Mouse (Mus musculus): ENCODE measurements at regions not wholly inside any gene's neighbourhood (a gene's known extent, or its start where the extent isn't known, plus 50 kb on each side); places are given as distances from the start of the nearest gene placed in this dataset.

DNA sequence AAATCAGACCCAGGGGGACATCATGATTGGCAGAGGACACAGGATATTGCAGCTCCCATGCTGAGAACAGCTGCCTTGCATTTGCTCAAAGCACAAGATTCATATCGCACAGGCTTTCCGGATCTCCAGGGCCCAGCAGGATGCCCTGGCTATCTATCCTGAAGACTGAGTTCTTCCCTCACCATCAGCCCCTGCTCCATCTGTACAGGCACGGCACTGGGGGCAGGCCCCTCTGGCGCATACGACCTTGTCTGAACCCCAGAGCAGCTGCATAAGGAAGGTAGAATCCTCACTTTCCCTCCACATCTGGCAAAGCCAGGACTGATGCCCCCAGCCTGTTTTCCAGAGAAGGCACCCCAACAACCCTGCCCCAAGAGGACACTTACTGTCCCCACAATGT is 266.8 kb downstream of the Tns1 start:
- peak in 1 of 2 experiments; percentile 31 for DNase-seq

DNA sequence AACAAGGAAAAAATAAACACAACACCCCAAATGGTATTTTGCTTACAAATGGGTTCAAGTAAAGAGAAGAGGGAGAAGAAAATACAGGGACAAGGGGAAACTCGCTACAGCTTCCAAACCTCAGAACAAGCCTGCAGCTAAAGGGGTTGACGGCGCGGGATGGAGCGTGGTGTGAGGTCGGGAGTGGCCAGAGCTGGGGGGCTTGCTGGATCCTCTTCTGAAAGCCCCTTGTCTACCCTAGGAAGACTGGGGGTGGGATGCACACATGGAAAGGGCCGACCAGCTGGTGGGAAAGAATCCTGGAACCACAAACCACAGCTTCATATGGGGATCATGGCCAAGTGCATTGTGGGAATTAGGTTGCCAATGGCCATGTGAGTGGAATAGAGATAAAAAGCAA is 267.4 kb downstream of the Tns1 start:
- no peak for DNase-seq

GRCm38 (mm10) chr1:73855306-73855705 is 268.9 kb downstream of the Tns1 start:
- no peak for DNase-seq

DNA sequence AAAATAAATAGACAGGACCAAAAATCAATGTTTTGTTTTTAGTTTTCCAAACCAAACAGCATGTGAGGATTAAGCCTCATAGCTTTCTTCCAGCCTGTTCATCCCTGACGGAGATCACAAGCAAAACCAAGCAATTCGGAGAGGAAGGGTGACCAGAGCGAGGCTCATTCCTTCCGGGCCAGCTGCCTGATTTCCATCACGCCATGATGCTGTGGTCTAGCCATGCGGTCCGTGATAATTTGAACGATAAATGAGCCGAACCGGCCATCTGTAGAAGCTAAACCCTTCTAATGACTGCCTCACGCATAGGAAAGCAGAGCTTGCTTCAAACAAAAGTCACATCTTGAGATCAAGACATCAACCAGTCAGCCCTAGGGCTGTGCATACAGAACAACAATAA is 270.4 kb downstream of the Tns1 start:
- peak; percentile 73 to 75 for DNase-seq

DNA sequence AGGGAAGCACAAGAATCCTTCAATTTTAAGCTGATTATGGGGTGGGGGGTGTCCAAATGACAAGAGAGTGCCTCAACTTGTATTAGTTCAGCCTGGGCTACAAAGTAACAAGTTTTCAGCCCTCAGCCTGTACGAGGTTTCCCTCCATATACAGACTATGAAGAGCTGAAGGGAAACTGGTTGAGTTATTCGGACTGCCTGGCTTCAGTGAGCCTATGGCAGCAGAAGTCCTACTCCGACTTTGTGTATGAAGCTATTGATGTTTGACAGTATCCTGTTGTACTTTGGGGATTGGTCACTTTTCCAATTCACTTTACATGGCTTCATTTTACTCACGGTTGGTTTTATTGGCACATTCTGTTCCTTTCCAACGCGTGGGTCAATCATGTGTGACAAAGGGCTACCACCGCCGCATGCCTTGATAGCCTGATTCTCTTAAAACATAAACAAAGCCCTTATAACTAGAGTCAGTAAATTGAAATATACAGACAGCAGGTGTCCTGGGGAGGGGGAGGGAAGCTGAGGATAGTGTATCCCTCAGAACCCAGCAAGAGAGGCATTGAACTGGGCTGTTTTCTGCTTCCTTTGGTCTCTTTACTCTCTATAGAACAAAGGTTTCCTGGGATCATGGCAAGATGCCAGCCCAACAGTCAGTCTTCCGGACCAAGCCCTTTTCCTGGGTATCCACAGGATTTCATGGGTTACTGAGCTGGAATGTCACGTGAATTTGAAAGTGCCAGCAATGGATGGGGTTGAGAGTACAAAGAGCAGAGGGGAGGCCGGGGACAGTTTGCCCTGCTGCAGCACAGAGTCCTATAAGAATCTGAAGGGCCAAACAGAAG is 273.9 kb downstream of the Tns1 start:
- DNase-seq, result peak; percentile 73 to 74

DNA sequence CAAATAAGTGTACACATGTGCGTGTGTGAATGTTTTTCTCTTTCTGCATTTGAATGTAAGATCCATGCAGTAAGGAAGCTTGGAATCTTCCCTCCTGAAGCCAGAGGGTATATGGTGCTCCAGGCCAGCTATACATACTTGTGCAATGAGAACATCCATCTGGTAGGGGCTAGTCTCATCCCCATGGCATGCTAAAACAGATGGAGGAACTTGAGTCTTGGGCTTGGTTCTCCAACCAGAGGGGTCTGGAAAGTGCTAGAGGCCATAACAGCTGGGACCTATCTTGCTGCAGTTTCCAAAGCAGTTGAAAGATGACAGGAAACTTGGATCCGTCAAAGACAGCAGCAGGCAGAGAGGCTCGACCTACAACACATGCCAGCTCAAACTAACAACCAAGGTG is 275.9 kb downstream of the Tns1 start:
- no peak for DNase-seq

GRCm38 (mm10) chr1:73847126-73847525 is 277.1 kb downstream of the Tns1 start:
- DNase-seq, result no peak

- no peak for DNase-seq
Measured at GRCm38 (mm10) chr1:73845115-73845514, 279.1 kb downstream of the Tns1 start.

- DNase-seq, result no peak
Measured at GRCm38 (mm10) chr1:73844574-73844973, 279.7 kb downstream of the Tns1 start.

- DNase-seq, result peak; percentile 69 to 70
Measured at GRCm38 (mm10) chr1:73839351-73839750, 284.9 kb downstream of the Tns1 start.

DNA sequence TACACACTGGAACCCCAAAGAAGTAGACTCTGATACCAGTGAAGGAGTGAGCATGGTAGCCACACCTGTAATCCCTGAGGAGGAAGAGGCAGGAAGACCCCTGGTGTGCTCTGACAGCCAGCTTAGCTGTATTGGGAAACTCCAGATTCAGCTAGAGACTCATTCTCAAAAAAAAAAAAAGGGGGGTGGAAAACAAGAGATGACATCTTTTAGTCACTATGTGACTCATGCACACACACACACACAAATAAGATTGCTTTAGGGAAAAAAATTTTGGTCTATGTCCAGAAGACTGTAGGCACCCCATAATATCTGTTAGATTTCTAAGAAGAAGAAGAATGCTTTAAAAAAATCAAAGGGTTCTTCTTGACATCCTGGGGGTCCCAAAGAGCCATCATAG is 287.6 kb downstream of the Tns1 start:
- DNase-seq, result no peak

DNA sequence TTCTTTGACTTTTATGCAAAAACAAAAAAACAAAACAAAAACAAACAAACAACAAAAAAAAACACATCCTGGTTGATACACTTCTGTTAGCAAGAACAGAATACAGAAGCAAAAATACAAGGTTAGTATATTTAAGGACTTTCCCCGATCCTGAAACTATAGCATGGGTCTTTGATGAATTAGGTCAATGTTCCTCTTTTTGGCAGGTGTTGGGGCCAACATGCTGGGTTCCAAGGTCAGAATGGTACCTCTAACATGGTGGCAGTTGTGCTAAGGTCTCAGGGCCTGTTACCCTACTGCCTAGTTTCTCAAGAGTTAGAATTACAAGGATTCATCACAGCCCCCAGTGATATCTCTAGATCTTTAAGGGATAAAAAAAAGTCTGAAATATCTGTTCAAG is 289.7 kb downstream of the Tns1 start:
- DNase-seq, result no peak

GRCm38 (mm10) chr1:73830486-73831132 is 293.6 kb downstream of the Tns1 start:
- peak in 1 of 2 experiments; percentile 20 for DNase-seq

GRCm38 (mm10) chr1:73828996-73829395 is 295.3 kb downstream of the Tns1 start:
- DNase-seq, result peak; percentile 85 to 89

GRCm38 (mm10) chr1:73826243-73826930 is 297.9 kb downstream of the Tns1 start:
- DNase-seq, result peak; percentile 96 to 98

DNA sequence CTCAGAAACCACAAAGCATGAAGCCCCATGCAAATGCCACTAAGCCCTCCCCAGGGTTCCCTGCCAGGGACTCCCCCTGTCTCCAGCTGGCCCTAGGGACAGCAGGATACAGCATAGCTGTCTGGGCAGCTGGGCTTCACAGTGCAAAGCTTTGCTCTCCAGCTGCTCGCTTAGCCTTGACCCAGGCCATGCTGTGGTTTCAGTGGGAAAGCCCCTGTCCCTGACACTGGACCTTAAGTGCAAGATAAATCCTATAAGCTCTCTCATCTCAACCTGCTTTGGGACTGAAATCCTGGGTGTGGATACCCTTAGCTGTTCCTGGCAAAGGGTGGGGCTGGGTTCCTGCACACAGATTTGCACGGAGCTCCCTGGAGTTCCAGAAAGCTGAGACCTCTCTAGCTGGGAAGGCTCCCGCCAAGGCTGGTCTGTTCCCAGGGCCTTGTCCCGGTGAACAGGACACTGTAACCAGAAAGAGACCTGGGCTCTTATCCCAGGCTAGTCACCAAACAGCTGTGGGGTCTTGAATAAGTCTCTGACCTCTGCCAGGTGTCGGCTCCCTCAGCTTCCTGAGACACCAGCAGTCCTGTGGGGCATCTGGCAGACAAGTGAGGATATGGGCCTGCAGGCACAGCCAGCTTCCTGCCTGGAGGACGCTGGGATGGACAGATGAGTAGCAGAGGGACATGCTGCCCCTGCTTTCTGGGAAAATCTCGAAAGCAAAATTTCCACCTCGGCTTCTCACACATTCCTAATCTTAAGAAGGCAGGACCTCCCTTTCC is 299.7 kb downstream of the Tns1 start:
- peak; percentile 25 to 26 for DNase-seq

DNA sequence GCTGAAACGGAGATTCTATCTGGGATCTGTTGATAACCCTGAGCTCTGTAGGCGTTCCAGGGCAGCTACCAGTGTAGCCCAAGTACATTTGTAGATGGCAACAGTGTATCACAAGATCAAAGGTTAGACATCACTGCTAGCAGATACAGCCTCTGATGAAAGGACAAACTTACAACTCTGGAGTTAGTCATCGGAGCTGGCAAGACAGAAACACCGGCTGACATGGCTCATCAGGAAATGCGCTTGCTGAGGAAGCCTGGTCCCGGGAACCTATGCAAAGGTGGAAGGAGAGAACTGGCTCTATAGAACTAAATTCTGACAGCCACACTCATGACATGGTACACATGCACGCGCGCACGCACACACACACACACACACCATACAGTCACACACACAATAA is 300.5 kb downstream of the Tns1 start:
- DNase-seq, result no peak

- no peak for DNase-seq
Measured at GRCm38 (mm10) chr1:73822616-73823015, 301.6 kb downstream of the Tns1 start.

- DNase-seq, result peak; percentile 32 to 37
Measured at GRCm38 (mm10) chr1:73820701-73821100, 303.5 kb downstream of the Tns1 start.

- DNase-seq, result peak; percentile 15 to 27
Measured at GRCm38 (mm10) chr1:73807206-73807605, 317.0 kb downstream of the Tns1 start.

DNA sequence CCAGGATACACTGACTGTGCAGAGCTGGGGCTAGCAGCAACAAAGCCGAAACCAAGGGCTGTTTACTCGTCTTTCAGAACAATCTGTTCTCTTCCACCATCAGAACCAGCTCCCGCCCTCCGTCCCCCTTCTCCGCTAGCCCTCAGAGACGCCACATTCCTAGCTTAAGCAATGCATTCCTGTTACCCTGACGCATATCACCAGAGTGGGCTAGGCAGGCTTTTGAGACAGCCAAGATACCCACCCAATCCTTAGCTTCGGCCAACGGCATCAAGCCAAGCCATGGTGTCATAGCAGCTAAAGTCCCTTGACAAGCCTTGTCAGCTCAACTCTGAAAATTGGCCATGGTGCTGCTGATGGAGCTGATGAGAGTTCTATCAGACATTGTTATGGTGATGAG is 319.1 kb downstream of the Tns1 start:
- DNase-seq, result peak; percentile 12 to 16

- no peak for DNase-seq
Measured at GRCm38 (mm10) chr1:73799996-73800395, 324.3 kb downstream of the Tns1 start.

GRCm38 (mm10) chr1:73799246-73799645 is 325.0 kb downstream of the Tns1 start:
- peak in 1 of 2 experiments; percentile 8 for DNase-seq

Data from cerebellum, postnatal 10 days (tissue).